Mouse (Mus musculus) liver, adult 2 months (tissue): ENCODE results near the gene Zfp385c.

Experiments
- CTCF ChIP-seq: fragments of 200-500 bp; IDR thresholded peaks from 2 replicates; pipeline ENCODE4 v1.5.1; 2011; ENCODE audit warnings: low read depth, low read length, control low read depth
- POLR2A ChIP-seq: fragments of 200-500 bp; IDR thresholded peaks from 2 replicates; pipeline ENCODE4 v1.6.1; 2011; ENCODE audit warnings: low read length, control low read depth; ENCODE audit not compliant: insufficient read depth; ENCODE audit errors: extremely low read depth

DNA sequence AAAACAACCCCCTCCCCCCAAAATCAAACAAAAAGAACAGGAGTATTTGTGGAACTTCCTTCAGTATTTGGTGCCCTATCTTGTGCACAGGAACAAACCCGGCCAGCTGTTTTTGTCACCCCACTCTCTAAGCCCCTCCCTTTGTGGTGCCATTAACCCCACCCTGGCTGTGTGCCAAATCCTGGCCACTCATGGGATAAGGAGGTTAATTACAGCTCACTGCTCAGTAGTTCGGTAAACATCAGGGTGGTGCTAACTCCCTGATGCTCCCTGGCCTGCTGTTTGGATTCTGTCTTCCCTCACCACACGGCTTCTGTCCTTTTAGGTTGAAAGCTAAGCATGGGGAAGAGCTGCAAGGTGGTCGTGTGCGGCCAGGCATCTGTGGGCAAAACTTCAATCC is 68.4 kb downstream of the Zfp385c start:
- TF ChIP-seq POLR2A = no peak
- TF ChIP-seq CTCF = no peak
